Mouse (Mus musculus): ENCODE measurements around the gene Rnf181. TPM values are rescaled to one million over a fixed set of nuclear protein-coding genes. Genes with fewer than 3 reads are reported as not detected.

Gene Rnf181
- total RNA-seq, 2 experiments from 2014 or later = 31.2 to 31.7 TPM

GRCm38 (mm10) chr6:72364009-72364408 is 2.7 kb downstream of the Rnf181 start:
- intact Hi-C loops (cut with DNase I; ENCODE audit: low total_unique reads) = no loop called here

GRCm38 (mm10) chr6:72362132-72363028 is 4.4 kb downstream of the Rnf181 start:
- peak; percentile 92 for DNase-seq

More at GRCm38 (mm10) chr6:72364009-72364408, 2.7 kb downstream of the Rnf181 start:
- DNase-seq = no peak

GRCm38 (mm10) chr6:72361121-72361551 is 5.6 kb downstream of the Rnf181 start:
- intact Hi-C loops (cut with DNase I; ENCODE audit: low total_unique reads) = no loop called here
- DNase-seq = no peak

More at GRCm38 (mm10) chr6:72362132-72363028, 4.4 kb downstream of the Rnf181 start:
- intact Hi-C loops (cut with DNase I; ENCODE audit: low total_unique reads) = no loop called here

GRCm38 (mm10) chr6:72360599-72360935 is 6.2 kb downstream of the Rnf181 start:
- intact Hi-C loops (cut with DNase I; ENCODE audit: low total_unique reads) = no loop called here
- DNase-seq = no peak

- no peak for DNase-seq
- intact Hi-C loops (cut with DNase I; ENCODE audit: low total_unique reads) = no loop called here
Measured at GRCm38 (mm10) chr6:72359891-72360598, 6.7 kb downstream of the Rnf181 start.

- intact Hi-C loops (cut with DNase I; ENCODE audit: low total_unique reads) = no loop called here
- no peak for DNase-seq
Measured at GRCm38 (mm10) chr6:72359343-72359742, 7.4 kb downstream of the Rnf181 start.

GRCm38 (mm10) chr6:72358086-72358764 is 8.5 kb downstream of the Rnf181 start:
- intact Hi-C loops (cut with DNase I; ENCODE audit: low total_unique reads) = no loop called here
- no peak for DNase-seq

GRCm38 (mm10) chr6:72357164-72358079 is 9.3 kb downstream of the Rnf181 start:
- intact Hi-C loops (cut with DNase I; ENCODE audit: low total_unique reads) = no loop called here
- DNase-seq = no peak

GRCm38 (mm10) chr6:72356001-72356532 is 10.7 kb downstream of the Rnf181 start:
- no peak for DNase-seq
- intact Hi-C loops (cut with DNase I; ENCODE audit: low total_unique reads) = no loop called here

GRCm38 (mm10) chr6:72355066-72355911 is 11.5 kb downstream of the Rnf181 start, which contains the start of gene Tmem150a:
TSS of gene Tmem150a (plus strand) at chr6:72355447.
- DNase-seq = peak; percentile 93
- intact Hi-C loops (cut with DNase I; ENCODE audit: low total_unique reads) = no loop called here

- intact Hi-C loops (cut with DNase I; ENCODE audit: low total_unique reads) = no loop called here
- no peak for DNase-seq
Measured at GRCm38 (mm10) chr6:72354025-72354424, 12.7 kb downstream of the Rnf181 start.

GRCm38 (mm10) chr6:72352636-72353405 is 13.9 kb downstream of the Rnf181 start:
- intact Hi-C loops (cut with DNase I; ENCODE audit: low total_unique reads) = no loop called here
- DNase-seq = no peak

GRCm38 (mm10) chr6:72350214-72350613 is 16.5 kb downstream of the Rnf181 start:
- no peak for DNase-seq
- intact Hi-C loops (cut with DNase I; ENCODE audit: low total_unique reads) = no loop called here

GRCm38 (mm10) chr6:72348411-72348810 is 18.3 kb downstream of the Rnf181 start:
- intact Hi-C loops (cut with DNase I; ENCODE audit: low total_unique reads) = no loop called here

GRCm38 (mm10) chr6:72347166-72347941 is 19.4 kb downstream of the Rnf181 start, which contains the start of gene 0610030E20Rik:
TSS of gene 0610030E20Rik (plus strand) at chr6:72347317.
- DNase-seq = peak; percentile 72
- intact Hi-C loops (cut with DNase I; ENCODE audit: low total_unique reads) = no loop called here

More at GRCm38 (mm10) chr6:72348411-72348810, 18.3 kb downstream of the Rnf181 start:
- DNase-seq = no peak

- intact Hi-C loops (cut with DNase I; ENCODE audit: low total_unique reads) = no loop called here
- DNase-seq = no peak
Measured at GRCm38 (mm10) chr6:72346261-72346660, 20.5 kb downstream of the Rnf181 start.

Data from gastrocnemius, postnatal 14 days (tissue).